Mouse (Mus musculus): ENCODE measurements around the gene Naglu. TPM values are rescaled to one million over a fixed set of nuclear protein-coding genes. Genes with fewer than 3 reads are reported as not detected.

The Naglu gene
- polyA plus RNA-seq, 1 experiment from 2014 or later = 12.5 TPM

DNA sequence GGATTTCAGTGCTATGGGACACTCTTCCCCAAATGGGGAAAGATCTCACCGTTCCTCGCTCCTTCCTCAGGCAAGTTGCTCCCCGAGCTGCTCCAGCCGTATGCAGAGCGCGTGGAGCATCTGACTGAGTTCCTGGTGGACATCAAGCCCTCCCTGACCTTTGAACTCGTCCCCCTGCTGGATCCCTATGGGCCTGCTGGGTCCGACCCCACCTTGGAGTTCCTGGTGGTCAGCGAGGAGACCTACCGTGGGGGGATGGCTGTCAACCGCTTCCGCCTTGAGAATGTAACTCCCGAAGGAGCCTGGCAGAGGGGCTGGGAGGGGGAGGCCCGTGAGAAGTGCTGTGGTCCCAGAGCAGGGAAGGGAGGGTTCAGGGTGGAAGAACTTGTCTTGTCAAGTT, 14.4 kb downstream of the Naglu start:
- peaks cover 20% of the 10 kb centered on the region for H3K27me3 ChIP-seq (ENCODE audit: control insufficient read depth, insufficient read depth, low read length)
- H3K4me3 ChIP-seq (ENCODE audit: control insufficient read depth in 1 of 2, insufficient read depth in 1 of 2, low read depth in 1 of 2, low read length in 2 of 2) = no peak overlapping the region
- peaks cover 20 to 29% of the 10 kb centered on the region in 2 experiments for H3K4me1 ChIP-seq (ENCODE audit: control insufficient read depth in 2 of 2, insufficient read depth in 2 of 2, low read length in 2 of 2)
- H3K9ac ChIP-seq (ENCODE audit: low read length) = no peak overlapping the region; the same call in 1 of the 2 replicates
- H3K36me3 ChIP-seq (ENCODE audit: control insufficient read depth, insufficient read depth, low read length) = peaks cover 25% of the 10 kb centered on the region
- no peak overlapping the region for H3K4me2 ChIP-seq (ENCODE audit: low read length)
- H3K9me3 ChIP-seq (ENCODE audit: control insufficient read depth, low read length) = no peaks in the 10 kb centered on the region
- no peak for ATAC-seq (ENCODE audit: insufficient number of reproducible peaks, insufficient read depth, low FRiP score, low read depth)
- 83% methylated on average over 14 of the region's 14 CpGs for WGBS
- no peak overlapping the region for H3K27ac ChIP-seq (replicated peaks in 1 of 2; ENCODE audit: control insufficient read depth in 1 of 2, insufficient read depth in 1 of 2, low read depth in 2 of 2, low read length in 2 of 2)

DNA sequence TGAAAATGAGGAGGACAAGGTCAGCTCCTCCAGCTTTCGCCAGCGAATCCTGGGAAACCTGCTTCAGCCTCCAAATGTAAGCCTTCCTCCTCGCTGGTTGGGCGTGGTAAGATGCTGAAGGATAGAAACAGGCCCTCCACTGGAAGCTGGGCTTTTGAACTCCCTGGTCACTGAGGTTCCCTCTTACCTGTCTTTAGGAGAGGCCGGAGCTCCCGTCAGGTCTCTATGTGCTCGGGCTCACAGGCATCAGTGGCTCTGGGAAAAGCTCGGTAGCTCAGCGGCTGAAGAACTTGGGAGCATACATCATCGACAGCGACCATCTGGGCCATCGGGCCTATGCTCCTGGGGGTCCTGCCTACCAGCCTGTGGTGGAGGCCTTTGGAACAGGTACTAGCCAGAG, 15.0 kb downstream of the Naglu start:
- Histone ChIP-seq H3K27me3 (ENCODE audit: control insufficient read depth, insufficient read depth, low read length) (peaks cover 14% of the 10 kb centered on the region), H3K9me3 (ENCODE audit: control insufficient read depth, low read length) (no peaks in the 10 kb centered on the region), H3K4me1 (ENCODE audit: control insufficient read depth in 2 of 2, insufficient read depth in 2 of 2, low read length in 2 of 2) (peaks cover 20 to 23% of the 10 kb centered on the region in 2 experiments), H3K36me3 (ENCODE audit: control insufficient read depth, insufficient read depth, low read length) (peaks cover 30% of the 10 kb centered on the region), H3K27ac (replicated peaks in 1 of 2; ENCODE audit: control insufficient read depth in 1 of 2, insufficient read depth in 1 of 2, low read depth in 2 of 2, low read length in 2 of 2) (no peak overlapping the region), H3K4me2 (ENCODE audit: low read length) (no peak overlapping the region), H3K4me3 (ENCODE audit: control insufficient read depth in 1 of 2, insufficient read depth in 1 of 2, low read depth in 1 of 2, low read length in 2 of 2) (no peak overlapping the region), H3K9ac (ENCODE audit: low read length) (no peak overlapping the region)
- 91% methylated on average over 12 of the region's 12 CpGs for WGBS
- ATAC-seq (ENCODE audit: insufficient number of reproducible peaks, insufficient read depth, low FRiP score, low read depth) = no peak

DNA sequence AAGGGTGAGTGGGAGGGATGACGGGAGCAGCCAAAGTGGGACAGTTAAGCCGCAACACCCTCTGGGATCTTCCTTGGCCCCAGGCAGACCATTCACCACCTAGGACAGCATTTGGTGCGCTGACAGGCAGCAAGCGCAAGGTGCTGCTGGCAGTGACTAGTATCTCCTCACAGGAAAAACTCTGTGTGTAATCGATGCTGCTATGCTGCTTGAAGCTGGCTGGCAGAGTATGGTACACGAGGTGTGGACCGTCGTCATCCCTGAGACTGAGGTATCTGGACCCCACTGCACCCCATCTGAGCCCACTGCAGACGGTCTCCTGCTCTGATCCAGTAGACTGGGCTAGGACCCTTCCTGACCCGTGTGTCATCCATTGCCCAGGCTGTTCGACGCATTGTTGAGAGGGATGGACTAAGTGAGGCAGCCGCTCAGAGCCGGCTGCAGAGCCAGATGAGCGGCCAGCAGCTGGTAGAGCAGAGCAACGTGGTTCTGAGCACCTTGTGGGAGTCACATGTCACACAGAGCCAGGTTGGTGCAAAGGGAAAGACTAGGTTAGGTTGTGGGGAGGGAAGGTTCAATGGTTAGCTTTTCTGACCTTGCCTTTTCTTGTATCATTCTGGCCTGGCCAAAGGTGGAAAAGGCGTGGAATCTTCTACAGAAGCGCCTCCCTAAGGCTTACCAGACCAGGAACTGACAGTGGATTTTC, 16.0 kb downstream of the Naglu start:
- no peak for ATAC-seq (ENCODE audit: insufficient number of reproducible peaks, insufficient read depth, low FRiP score, low read depth)
- H3K27ac ChIP-seq (replicated peaks in 1 of 2; ENCODE audit: control insufficient read depth in 1 of 2, insufficient read depth in 1 of 2, low read depth in 2 of 2, low read length in 2 of 2) = no peak overlapping the region
- no peaks in the 10 kb centered on the region for H3K9me3 ChIP-seq (ENCODE audit: control insufficient read depth, low read length)
- H3K9ac ChIP-seq (ENCODE audit: low read length) = no peak overlapping the region
- H3K27me3 ChIP-seq (ENCODE audit: control insufficient read depth, insufficient read depth, low read length) = peaks cover 5% of the 10 kb centered on the region; the same call in 1 of the 2 replicates
- H3K4me3 ChIP-seq (ENCODE audit: control insufficient read depth in 1 of 2, insufficient read depth in 1 of 2, low read depth in 1 of 2, low read length in 2 of 2) = no peak overlapping the region
- H3K4me2 ChIP-seq (ENCODE audit: low read length) = no peak overlapping the region
- H3K36me3 ChIP-seq (ENCODE audit: control insufficient read depth, insufficient read depth, low read length) = peaks cover 40% of the 10 kb centered on the region
- 89% methylated on average over 18 of the region's 18 CpGs for WGBS
- H3K4me1 ChIP-seq (ENCODE audit: control insufficient read depth in 2 of 2, insufficient read depth in 2 of 2, low read length in 2 of 2) = peaks cover 20 to 22% of the 10 kb centered on the region in 2 experiments

DNA sequence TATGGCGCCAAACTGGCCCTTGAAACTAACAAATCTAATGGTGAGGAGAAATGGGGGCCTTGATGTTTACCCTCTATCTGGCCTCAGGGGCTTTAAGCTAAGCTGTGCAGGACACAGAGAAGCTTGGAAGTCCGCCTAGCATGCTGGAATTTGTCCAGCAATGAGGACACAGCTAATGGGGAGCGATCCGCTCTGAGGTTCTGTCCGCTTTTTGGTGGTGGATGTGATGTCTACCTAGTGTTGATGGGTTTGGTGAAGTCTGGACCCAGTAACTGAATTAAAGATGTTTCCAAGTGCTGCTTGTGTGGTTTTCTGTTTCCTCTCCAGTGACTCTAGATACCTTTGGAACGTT, 16.5 kb downstream of the Naglu start:
- Histone ChIP-seq H3K4me1 (ENCODE audit: control insufficient read depth in 2 of 2, insufficient read depth in 2 of 2, low read length in 2 of 2) (peaks cover 20 to 22% of the 10 kb centered on the region in 2 experiments), H3K36me3 (ENCODE audit: control insufficient read depth, insufficient read depth, low read length) (peaks cover 45% of the 10 kb centered on the region), H3K4me2 (ENCODE audit: low read length) (peak overlapping the region; percentile 90), H3K9me3 (ENCODE audit: control insufficient read depth, low read length) (no peaks in the 10 kb centered on the region), H3K4me3 (ENCODE audit: control insufficient read depth in 1 of 2, insufficient read depth in 1 of 2, low read depth in 1 of 2, low read length in 2 of 2) (peak overlapping the region in 1 of 2 experiments; percentile 69; a peak in 2 of 4 replicates), H3K27ac (replicated peaks in 1 of 2; ENCODE audit: control insufficient read depth in 1 of 2, insufficient read depth in 1 of 2, low read depth in 2 of 2, low read length in 2 of 2) (peak overlapping the region; percentile 80 to 81), H3K9ac (ENCODE audit: low read length) (peak overlapping the region; percentile 82), H3K27me3 (ENCODE audit: control insufficient read depth, insufficient read depth, low read length) (no peaks in the 10 kb centered on the region)
- WGBS = 75% methylated on average over 6 of the region's 6 CpGs
- no peak for ATAC-seq (ENCODE audit: insufficient number of reproducible peaks, insufficient read depth, low FRiP score, low read depth)

DNA sequence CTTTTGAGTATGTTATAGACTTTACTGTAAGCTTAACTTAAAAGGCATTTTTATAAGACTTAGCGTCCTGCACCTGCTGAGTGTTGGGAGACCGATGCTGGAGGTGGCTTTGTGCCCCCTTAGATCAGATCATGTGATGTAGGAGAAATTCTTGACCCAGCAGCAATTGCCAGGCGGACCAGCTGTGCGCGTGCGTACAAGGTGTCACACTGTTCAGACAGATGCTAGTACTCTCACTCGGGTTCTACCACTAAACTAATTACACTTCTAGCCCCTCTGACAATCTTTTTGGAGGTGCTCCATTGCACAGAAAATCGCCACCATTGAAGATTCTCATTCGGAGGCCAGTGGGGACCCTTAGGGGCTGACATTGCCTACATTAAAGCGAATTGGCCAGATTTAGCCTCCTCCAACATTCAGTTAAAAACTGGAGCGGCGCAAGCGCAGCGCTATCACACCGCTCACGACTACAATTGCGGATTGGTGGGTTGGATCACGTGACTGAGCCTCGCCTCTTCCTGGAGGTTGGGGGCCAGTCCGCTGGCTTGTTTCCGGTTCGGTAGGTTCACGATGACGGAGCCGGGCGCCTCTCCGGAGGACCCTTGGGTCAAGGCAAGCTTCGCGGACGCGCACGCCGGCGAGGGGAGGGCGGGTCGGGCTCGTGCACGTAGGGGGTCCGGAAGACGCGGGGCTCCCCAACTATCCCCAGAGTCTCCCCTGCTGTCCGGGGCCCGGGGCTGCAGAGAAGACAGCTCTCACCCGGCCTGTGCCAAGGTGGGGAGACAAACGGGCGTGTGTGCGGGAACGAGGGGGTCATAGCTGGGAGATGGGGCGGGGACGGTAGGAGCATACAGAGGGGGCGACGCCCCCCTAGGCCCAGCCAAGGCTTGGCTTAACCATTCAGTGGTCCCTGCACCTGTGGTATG, 17.2 kb downstream of the Naglu start, which contains the start of gene Mlx:
Gene Mlx (plus strand): TSS at position 522 of the 926 bp plus-strand sequence.
- WGBS = 1% methylated on average over 52 of the region's 52 CpGs
- H3K4me2 ChIP-seq (ENCODE audit: low read length) = peak within 1 kb of the TSS; percentile 90
- peak within 1 kb of the TSS; percentile 69 for H3K4me3 ChIP-seq (ENCODE audit: control insufficient read depth in 1 of 2, insufficient read depth in 1 of 2, low read depth in 1 of 2, low read length in 2 of 2)
- peaks cover 16 to 22% of the 10 kb centered on the region in 2 experiments for H3K4me1 ChIP-seq (ENCODE audit: control insufficient read depth in 2 of 2, insufficient read depth in 2 of 2, low read length in 2 of 2)
- peaks cover 52% of the 10 kb centered on the region for H3K36me3 ChIP-seq (ENCODE audit: control insufficient read depth, insufficient read depth, low read length)
- no peaks in the 10 kb centered on the region for H3K9me3 ChIP-seq (ENCODE audit: control insufficient read depth, low read length)
- ATAC-seq (ENCODE audit: insufficient number of reproducible peaks, insufficient read depth, low FRiP score, low read depth) = peak; percentile 75
- H3K27ac ChIP-seq (replicated peaks in 1 of 2; ENCODE audit: control insufficient read depth in 1 of 2, insufficient read depth in 1 of 2, low read depth in 2 of 2, low read length in 2 of 2) = peak within 1 kb of the TSS; percentile 80 to 81
- peak within 1 kb of the TSS; percentile 82 for H3K9ac ChIP-seq (ENCODE audit: low read length)
- H3K27me3 ChIP-seq (ENCODE audit: control insufficient read depth, insufficient read depth, low read length) = no peaks in the 10 kb centered on the region

DNA sequence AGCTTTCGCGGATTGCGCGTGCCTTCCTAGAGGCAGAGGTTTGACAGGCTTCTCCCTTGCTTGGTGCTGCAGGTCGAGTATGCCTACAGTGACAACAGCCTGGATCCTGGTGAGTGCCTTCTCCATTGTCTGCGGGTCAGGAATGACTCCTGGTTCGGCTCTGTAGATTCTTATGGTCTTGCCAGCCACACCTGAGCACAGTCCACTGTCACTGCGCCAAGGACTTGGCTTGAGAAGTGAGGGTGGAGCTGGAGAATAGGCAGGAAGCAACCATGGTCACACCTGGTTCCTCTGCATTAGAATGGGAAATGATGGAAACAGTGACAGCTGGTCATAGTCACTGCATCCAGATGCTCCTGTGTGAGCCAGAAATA, 17.9 kb downstream of the Naglu start:
- Histone ChIP-seq H3K4me3 (ENCODE audit: control insufficient read depth in 1 of 2, insufficient read depth in 1 of 2, low read depth in 1 of 2, low read length in 2 of 2) (peak overlapping the region; percentile 69), H3K27ac (replicated peaks in 1 of 2; ENCODE audit: control insufficient read depth in 1 of 2, insufficient read depth in 1 of 2, low read depth in 2 of 2, low read length in 2 of 2) (peak overlapping the region; percentile 11 to 80; a peak in 3 of 4 replicates), H3K27me3 (ENCODE audit: control insufficient read depth, insufficient read depth, low read length) (no peaks in the 10 kb centered on the region), H3K9me3 (ENCODE audit: control insufficient read depth, low read length) (no peaks in the 10 kb centered on the region), H3K36me3 (ENCODE audit: control insufficient read depth, insufficient read depth, low read length) (peaks cover 59% of the 10 kb centered on the region), H3K4me2 (ENCODE audit: low read length) (peak overlapping the region; percentile 90), H3K9ac (ENCODE audit: low read length) (peak overlapping the region; percentile 82), H3K4me1 (ENCODE audit: control insufficient read depth in 2 of 2, insufficient read depth in 2 of 2, low read length in 2 of 2) (peaks cover 15 to 22% of the 10 kb centered on the region in 2 experiments)
- ATAC-seq (ENCODE audit: insufficient number of reproducible peaks, insufficient read depth, low FRiP score, low read depth) = no peak
- WGBS = 11% methylated on average over 8 of the region's 8 CpGs

DNA sequence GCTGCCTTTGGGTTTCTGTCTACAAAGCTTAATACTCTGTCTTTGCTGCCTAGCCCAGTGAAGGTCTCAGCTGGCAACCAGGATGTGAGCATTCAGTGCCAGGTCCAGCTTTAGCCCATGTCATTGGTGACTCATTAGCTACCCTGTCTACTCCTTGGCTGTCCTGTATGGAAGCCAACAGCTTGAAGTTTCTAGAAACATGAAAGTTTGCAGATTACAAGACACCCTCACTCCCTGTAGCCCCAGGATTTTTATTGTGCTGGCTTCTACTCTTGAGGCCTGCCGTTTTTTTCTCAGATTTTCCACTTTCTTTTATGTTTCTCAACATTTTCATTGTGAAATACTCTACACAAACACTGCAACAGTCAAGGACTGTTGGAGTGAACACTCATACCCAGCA, 20.1 kb downstream of the Naglu start:
- H3K4me1 ChIP-seq (ENCODE audit: control insufficient read depth in 2 of 2, insufficient read depth in 2 of 2, low read length in 2 of 2) = peaks cover 13 to 21% of the 10 kb centered on the region in 2 experiments
- ATAC-seq (ENCODE audit: insufficient number of reproducible peaks, insufficient read depth, low FRiP score, low read depth) = no peak
- no peak overlapping the region for H3K4me2 ChIP-seq (ENCODE audit: low read length)
- no peaks in the 10 kb centered on the region for H3K9me3 ChIP-seq (ENCODE audit: control insufficient read depth, low read length)
- H3K9ac ChIP-seq (ENCODE audit: low read length) = no peak overlapping the region
- H3K27me3 ChIP-seq (ENCODE audit: control insufficient read depth, insufficient read depth, low read length) = no peaks in the 10 kb centered on the region
- WGBS = 88% methylated on average over 1 of the region's 1 CpGs
- no peak overlapping the region for H3K27ac ChIP-seq (replicated peaks in 1 of 2; ENCODE audit: control insufficient read depth in 1 of 2, insufficient read depth in 1 of 2, low read depth in 2 of 2, low read length in 2 of 2)
- H3K36me3 ChIP-seq (ENCODE audit: control insufficient read depth, insufficient read depth, low read length) = peaks cover 64% of the 10 kb centered on the region
- H3K4me3 ChIP-seq (ENCODE audit: control insufficient read depth in 1 of 2, insufficient read depth in 1 of 2, low read depth in 1 of 2, low read length in 2 of 2) = no peak overlapping the region

All from heart, embryonic 14.5 days (tissue).